Mouse (Mus musculus): ENCODE data around the gene Uchl5. TPM values are rescaled to one million over a fixed set of nuclear protein-coding genes. Genes with fewer than 3 reads are reported as not detected.

Gene Uchl5
- 50.5 and 64.1 TPM in 2 replicates for total RNA-seq (2015; ENCODE audit: low replicate concordance)
- total RNA-seq (2017; ENCODE audit: low replicate concordance), result 42.4 and 126 TPM in 2 replicates

- ATAC-seq (replicated peaks; ENCODE audit: low FRiP score, poor library complexity, severe bottlenecking), result peak; percentile 93
These were observed at the start of gene Uchl5, which contains the start of gene Trove2 for GRCm38 (mm10) chr1:143776446-143777411. TSS of gene Uchl5 (plus strand) at chr1:143777272. TSS of gene Trove2 (minus strand) at chr1:143777068.

DNA sequence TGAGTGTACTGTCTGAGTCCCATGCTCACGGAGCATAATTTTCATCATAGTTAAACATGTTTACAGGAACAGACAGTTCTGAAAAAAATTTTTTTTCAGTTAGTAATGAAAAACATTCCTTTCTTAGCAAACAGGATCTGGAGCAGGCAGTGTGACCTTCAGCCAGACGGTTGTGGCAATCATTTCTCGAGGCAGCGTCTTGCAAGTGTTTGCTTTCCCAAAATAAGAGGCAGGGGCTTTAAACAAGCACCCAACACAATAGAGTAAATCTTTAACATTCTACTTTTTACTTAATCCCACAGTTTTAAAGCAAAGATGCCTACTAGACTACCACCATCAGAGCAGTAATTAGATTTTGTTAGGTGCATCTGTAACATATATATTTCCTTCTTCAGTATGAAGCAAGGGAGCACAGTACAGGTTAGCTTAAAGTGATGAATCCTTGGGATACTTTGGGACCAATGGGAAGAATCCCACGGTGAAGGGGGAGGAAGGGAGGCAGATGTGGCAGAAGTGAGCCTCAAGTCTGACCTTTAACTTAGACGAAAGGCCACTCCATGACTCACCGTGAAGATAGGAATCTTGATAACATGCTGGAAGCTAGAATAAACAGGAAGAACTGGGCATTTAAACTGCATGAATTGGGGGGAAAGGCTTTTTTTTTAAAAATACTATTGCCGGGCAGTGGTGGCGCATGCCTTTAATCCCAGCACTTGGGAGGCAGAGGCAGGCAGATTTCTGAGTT, 49.2 kb upstream of the Uchl5 start:
- no peak for ATAC-seq (replicated peaks; ENCODE audit: low FRiP score, poor library complexity, severe bottlenecking)

DNA sequence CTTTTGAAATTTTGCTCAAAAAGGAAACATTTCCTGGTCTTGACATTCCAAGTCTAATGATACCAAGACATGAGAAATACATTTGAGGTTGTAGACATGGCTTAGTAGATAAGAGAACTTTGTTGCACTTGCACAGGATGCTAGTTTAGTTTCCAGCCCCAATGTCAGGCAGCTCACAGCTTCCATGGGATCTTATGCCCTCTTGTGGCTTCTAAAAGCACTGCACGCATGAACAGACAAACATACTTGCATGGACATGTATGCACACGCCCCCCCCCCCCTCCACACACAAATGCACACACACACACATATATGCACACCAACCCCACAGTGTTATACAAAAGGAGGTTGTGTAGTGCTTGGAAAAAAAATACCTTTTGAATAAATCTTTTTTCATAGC, 46.2 kb upstream of the Uchl5 start:
- peak; percentile 89 for ATAC-seq (replicated peaks; ENCODE audit: low FRiP score, poor library complexity, severe bottlenecking)

- no peak for ATAC-seq (replicated peaks; ENCODE audit: low FRiP score, poor library complexity, severe bottlenecking)
These were observed 45.4 kb upstream of the Uchl5 start for GRCm38 (mm10) chr1:143731691-143732090.

DNA sequence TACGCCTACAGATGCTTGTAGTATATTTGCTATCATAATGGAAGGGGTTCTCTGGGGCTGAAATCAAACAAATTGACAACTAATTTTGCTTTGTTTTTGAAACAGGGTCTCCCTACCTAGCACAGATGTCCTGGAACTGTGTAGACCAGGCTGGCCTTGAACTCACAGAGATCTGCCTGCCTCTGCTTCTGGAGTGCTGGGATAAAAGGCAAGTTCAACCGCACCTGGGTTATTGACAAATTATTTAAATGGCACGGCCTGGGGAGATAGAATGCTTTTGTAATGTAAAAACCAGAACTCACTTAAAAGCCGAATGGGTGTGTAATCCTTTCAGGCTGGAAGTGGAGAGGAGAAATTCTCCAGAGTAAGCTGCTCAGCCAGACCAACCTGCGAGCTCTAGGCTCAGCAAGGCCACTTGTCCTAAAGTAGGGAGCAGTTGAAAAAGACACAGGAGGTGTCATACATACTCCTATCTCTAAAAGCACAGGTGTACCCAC, 43.1 kb upstream of the Uchl5 start:
- no peak for ATAC-seq (replicated peaks; ENCODE audit: low FRiP score, poor library complexity, severe bottlenecking)

- ATAC-seq (replicated peaks; ENCODE audit: low FRiP score, poor library complexity, severe bottlenecking), result peak; percentile 48; the same call in 1 of the 2 replicates
These were observed 38.3 kb upstream of the Uchl5 start for GRCm38 (mm10) chr1:143738811-143739210.

DNA sequence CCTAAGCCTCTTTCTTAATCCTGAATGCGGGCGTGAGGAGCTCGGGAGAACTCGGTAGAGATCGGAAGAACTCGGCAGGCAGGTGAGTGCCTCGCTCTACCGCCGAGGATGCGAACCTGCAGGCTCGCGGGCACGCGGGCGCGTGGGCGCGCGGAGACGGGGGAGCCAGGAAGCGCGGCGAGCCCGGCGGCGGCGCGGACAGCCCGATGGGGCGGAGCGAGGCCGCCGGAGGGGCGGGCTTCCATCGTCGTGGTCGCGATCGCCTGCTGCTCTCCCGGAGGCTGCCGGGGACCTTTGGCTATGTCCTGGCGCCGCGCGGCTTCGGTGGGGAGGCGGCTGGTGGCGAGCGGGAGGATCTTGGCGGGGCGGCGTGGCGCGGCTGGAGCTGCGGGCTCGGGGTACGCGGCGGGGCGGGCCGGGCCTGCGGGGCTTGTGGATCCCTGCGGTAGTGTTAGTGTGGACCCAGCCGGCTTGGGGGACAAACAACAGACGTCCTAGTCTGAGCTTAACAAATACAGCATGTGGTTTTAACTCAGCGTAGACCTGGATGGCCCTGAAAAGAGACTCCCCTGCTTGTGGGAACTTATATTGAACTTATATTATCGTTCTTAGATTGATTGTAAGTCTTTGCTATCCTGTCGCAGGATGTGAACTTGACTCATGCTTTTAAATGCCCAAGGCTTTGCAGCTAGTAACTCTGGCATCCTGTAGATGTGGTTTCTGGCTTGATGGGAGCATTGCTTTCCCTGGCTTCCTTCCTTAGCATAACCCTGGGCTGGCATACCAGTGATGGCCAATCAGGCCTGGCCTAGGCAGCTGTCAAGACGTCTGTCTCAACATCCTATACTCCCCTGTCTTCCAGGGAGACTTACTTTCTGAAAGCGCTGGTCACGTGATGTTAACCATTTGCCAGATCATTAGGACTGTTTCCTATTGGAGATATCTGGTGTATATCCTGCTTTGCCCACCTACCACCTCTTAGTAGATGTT, 37.4 kb upstream of the Uchl5 start:
- ATAC-seq (replicated peaks; ENCODE audit: low FRiP score, poor library complexity, severe bottlenecking), result peak; percentile 90

DNA sequence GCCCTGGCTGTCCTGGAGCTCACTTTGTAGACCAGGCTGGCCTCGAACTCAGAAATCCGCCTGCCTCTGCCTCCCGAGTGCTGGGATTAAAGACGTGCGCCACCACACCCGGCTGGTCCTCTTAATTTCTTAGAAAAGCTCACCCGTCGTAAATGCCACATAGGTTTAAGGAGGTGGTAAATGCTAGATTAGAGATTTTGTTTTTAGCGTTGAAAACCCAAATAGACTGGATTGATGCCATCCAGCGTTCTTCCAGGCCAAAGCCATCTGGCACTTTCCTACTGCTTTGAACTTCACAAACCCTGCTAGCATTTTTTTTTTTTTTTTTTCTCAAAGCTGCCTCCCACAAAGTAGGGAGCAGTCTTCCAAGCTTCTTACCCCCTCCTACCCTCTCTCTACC, 36.5 kb upstream of the Uchl5 start:
- no peak for ATAC-seq (replicated peaks; ENCODE audit: low FRiP score, poor library complexity, severe bottlenecking)

DNA sequence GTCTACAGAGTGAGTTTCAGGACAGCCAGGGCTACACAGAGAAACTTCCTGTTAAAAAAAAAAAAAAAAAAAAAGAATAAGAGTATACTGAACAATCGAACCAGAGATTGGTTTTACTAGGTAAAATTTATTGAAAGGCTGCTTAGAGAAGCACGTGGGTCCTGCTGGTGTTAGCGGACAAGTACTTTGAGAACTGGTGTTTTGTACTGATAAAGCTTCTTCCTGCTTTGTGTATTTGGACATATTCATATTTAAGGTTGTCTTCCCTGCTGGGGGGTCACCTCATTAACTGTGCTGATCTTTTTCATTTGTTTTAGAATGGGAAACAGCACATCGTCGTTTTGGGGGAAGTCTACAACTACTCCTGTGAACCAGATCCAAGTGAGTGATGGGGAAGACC, 35.7 kb upstream of the Uchl5 start:
- no peak for ATAC-seq (replicated peaks; ENCODE audit: low FRiP score, poor library complexity, severe bottlenecking)

GRCm38 (mm10) chr1:143742186-143742585, 34.9 kb upstream of the Uchl5 start:
- ATAC-seq (replicated peaks; ENCODE audit: low FRiP score, poor library complexity, severe bottlenecking), result no peak

- ATAC-seq (replicated peaks; ENCODE audit: low FRiP score, poor library complexity, severe bottlenecking), result no peak
These were observed 31.2 kb upstream of the Uchl5 start for GRCm38 (mm10) chr1:143745871-143746270.

DNA sequence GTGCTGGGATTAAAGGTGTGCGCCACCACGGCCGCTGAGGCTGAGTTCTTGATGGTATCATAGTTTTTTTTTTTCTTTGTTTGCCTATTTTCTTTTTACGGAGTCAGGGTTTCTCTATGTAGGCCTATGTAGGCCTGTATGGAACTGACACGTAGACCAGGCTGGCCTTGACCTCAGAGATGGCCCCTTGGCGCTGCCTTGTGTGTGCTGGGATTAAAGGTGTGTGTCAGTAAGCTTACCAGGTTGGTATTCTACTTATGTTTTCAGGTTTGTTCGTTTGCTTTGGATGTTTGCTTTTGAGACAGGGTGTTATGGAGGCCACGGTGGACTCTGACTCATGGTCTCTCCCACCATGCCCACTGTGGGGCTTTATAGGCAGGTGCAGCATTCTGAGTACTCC, 14.9 kb upstream of the Uchl5 start:
- no peak for ATAC-seq (replicated peaks; ENCODE audit: low FRiP score, poor library complexity, severe bottlenecking)

DNA sequence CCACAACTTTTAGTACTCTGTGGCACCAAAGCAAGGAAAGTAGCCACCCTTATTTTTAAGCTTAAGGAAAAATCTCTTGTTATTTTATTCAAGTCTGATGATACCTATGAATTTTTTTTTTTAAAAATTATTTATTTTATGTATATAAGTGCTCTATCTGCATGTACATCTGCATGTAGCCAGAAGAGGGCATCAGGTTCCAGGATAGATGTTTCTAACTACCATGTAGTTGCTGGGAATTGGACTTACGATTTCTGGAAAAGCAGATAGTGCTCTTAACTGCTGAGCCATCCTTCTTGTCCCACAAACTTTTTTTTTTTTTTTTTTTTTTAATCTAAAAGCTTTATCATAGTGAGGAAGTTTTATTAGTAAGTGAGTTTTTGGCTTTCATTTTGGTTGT, 12.6 kb upstream of the Uchl5 start:
- ATAC-seq (replicated peaks; ENCODE audit: low FRiP score, poor library complexity, severe bottlenecking), result no peak

GRCm38 (mm10) chr1:143765801-143766200, 11.3 kb upstream of the Uchl5 start:
- no peak for ATAC-seq (replicated peaks; ENCODE audit: low FRiP score, poor library complexity, severe bottlenecking)

- 0 out of 2 replicates have a peak, but pooled peaks have one; percentile 14 for ATAC-seq (replicated peaks; ENCODE audit: low FRiP score, poor library complexity, severe bottlenecking)
These were observed 10.8 kb upstream of the Uchl5 start for GRCm38 (mm10) chr1:143766238-143766637.

- no peak for ATAC-seq (replicated peaks; ENCODE audit: low FRiP score, poor library complexity, severe bottlenecking)
These were observed 6.5 kb upstream of the Uchl5 start for GRCm38 (mm10) chr1:143770444-143771109.

DNA sequence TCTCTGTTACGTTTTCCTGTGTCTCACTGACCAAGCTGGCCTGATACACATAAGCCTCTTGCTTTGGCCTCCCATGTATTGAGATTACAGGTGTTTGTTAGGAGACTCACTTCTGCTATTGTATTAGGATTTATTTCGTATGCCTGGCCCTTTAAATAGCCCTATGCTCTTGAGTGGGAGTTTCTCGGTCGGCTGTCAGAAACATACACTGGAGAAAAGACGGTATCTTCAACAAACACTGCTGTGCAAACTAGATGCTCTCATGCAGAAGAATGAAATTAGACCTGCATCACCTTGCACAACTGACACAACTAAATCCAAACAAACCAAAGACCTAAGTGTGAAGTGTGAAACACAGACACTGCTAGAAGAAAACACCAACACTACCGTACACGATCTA, 4.0 kb upstream of the Uchl5 start:
- ATAC-seq (replicated peaks; ENCODE audit: low FRiP score, poor library complexity, severe bottlenecking), result no peak

DNA sequence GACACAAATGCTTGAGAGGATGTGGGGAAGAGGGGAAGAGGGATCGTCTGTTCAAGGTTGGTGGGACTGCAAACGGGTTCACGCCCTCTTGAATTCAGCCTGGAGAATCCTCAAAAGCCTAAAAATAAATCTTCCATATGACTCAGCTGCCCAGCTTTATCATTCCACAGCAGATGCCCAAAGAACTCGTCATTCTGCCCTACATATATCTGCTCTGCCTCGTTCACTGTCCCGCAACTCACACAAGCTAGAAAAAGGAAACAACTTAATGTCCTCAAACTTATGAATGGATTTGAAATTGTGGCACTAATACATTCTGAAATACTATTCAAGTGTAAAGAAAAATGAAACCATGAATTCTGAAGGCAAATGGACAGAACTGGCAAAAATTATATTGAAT, 3.2 kb upstream of the Uchl5 start:
- no peak for ATAC-seq (replicated peaks; ENCODE audit: low FRiP score, poor library complexity, severe bottlenecking)
